Mouse (Mus musculus) intestine, postnatal 0 days (tissue): ENCODE results near the gene Lasp1. TPM values are rescaled to one million over a fixed set of nuclear protein-coding genes. Genes with fewer than 3 reads are reported as not detected.
A peak's percentile ranks its signal among the peaks of the same experiment; 100 is the strongest.

ENCODE experiments used
- ATAC-seq: fragments of 200-750 bp; cut with Nextera tagmentation; 2 replicates; pipeline ENCODE4 v1.8.0; 2017; ENCODE audit warnings: mild to moderate bottlenecking, moderate TSS enrichment, moderate library complexity
- H3K27ac ChIP-seq: fragments of 300-500 bp; sonication (generic); 2 replicates; pipeline ENCODE4 v1.5.1; 2014; ENCODE audit warnings: mild to moderate bottlenecking, low read depth, low read length, moderate library complexity
- H3K27me3 ChIP-seq: fragments of 300-500 bp; sonication (generic); replicated peaks from 2 replicates; pipeline ENCODE4 v1.6.1; 2014; ENCODE audit warnings: low read length, mixed read lengths; ENCODE audit not compliant: control insufficient read depth, insufficient read depth
- H3K36me3 ChIP-seq: fragments of 300-500 bp; sonication (generic); 2 replicates; pipeline ENCODE4 v1.6.1; 2014; ENCODE audit warnings: mild to moderate bottlenecking, moderate library complexity; ENCODE audit not compliant: control insufficient read depth, insufficient read depth
- H3K4me1 ChIP-seq: fragments of 300-500 bp; sonication (generic); replicated peaks from 2 replicates; pipeline ENCODE4 v1.6.1; 2014; ENCODE audit warnings: antibody characterized with exemption, low read length, mixed read lengths; ENCODE audit not compliant: control insufficient read depth, insufficient read depth
- H3K4me2 ChIP-seq: fragments of 300-500 bp; sonication (generic); replicated peaks from 2 replicates; pipeline ENCODE4 v1.6.1; 2014; ENCODE audit warnings: low read depth, mild to moderate bottlenecking, moderate library complexity
- H3K4me3 ChIP-seq: fragments of 300-500 bp; sonication (generic); 2 replicates; pipeline ENCODE4 v1.5.1; 2014; ENCODE audit warnings: low read depth, low read length
- H3K9ac ChIP-seq: fragments of 300-500 bp; sonication (generic); 2 replicates; pipeline ENCODE4 v1.6.1; 2014; ENCODE audit warnings: mild to moderate bottlenecking, low read depth, low read length
- H3K9me3 ChIP-seq: fragments of 300-500 bp; sonication (generic); 2 replicates; pipeline ENCODE4 v1.6.1; 2016; ENCODE audit warnings: mixed run types; ENCODE audit not compliant: control insufficient read depth
- CTCF ChIP-seq: sonication (generic); IDR thresholded peaks from 2 replicates; pipeline ENCODE4 v1.5.1; 2016; ENCODE audit warnings: low read depth, mild to moderate bottlenecking, control low read depth, antibody characterized with exemption, moderate library complexity
- WGBS: fragments of 180-500 bp; shearing (Covaris S2); extraction: QIAGEN DNeasy Blood & Tissue Kit; methylation state at CpG from one replicate; pipeline ENCODE4 v1.1.7; 2014; 5-methylcytosine and 5-hydroxymethylcytosine counted together
- polyA plus RNA-seq: library from polyadenylated mRNA; unstranded; fragments of >200 nt; fragmentation: Nextera tagmentation; extraction: Ambion mirVana; gene quantifications from 2 replicates; pipeline ENCODE4 v1.2.1, GENCODE M21; 2015

Lasp1 gene
- polyA plus RNA-seq, 1 experiment from 2014 or later = 98.2 TPM

DNA sequence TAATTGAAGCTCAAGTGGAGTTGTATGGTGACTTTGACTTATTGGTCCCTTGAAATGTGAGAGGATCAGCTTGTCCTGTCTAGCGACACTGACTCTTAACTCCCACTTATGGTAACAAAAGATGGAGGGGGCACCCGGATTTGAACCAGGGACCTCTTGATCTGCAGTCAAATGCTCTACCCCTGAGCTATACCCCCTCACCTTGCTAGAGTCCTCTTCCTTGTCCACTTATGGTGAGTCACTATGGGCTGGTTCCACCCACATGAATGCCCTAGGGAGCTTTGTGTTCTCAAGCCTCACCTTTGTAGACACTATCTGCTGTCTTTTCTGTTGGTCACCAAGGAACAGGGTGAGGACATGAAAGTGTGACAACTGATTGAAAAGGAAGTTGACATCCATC lies 29.1 kb upstream of the Lasp1 start:
- Histone ChIP-seq H3K36me3 (peaks cover 2% of the 10 kb centered on the region; the same call in 1 of the 2 replicates), H3K4me1 (no peaks in the 10 kb centered on the region), H3K4me3 (no peak overlapping the region), H3K4me2 (no peak overlapping the region), H3K9me3 (no peaks in the 10 kb centered on the region), H3K9ac (no peak overlapping the region), H3K27me3 (no peaks in the 10 kb centered on the region), H3K27ac (no peak overlapping the region)
- WGBS = 26% methylated on average over 2 of the region's 2 CpGs
- ATAC-seq = peak; percentile 35; the same call in 1 of the 2 replicates
- no peak for TF ChIP-seq CTCF

DNA sequence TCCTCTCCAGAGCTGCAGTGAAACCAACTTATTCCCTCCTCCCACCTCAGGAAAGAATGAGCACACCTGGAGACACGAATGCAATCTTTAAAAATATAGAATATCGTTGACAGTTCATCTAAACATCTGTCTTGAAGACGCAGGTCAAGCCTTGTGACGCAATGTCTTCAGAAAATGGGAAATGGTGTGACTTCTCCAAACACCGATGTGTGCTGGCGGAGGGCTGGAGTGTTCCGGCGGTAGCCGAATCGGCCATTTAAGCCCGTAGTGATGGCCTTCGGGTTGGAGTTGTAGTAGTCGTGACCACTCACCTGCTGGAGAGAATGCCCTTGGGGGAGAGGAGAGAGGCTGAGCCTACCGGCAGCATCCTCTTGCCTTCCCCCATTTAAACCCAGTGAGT lies 27.4 kb upstream of the Lasp1 start:
- no peak overlapping the region for H3K4me2 ChIP-seq
- no peak for TF ChIP-seq CTCF
- H3K9ac ChIP-seq = no peak overlapping the region
- no peak for ATAC-seq
- peaks cover 2% of the 10 kb centered on the region; the same call in 1 of the 2 replicates for H3K36me3 ChIP-seq
- H3K9me3 ChIP-seq = no peaks in the 10 kb centered on the region
- H3K4me1 ChIP-seq = no peaks in the 10 kb centered on the region
- 74% methylated on average over 14 of the region's 14 CpGs for WGBS
- no peaks in the 10 kb centered on the region for H3K27me3 ChIP-seq
- no peak overlapping the region for H3K27ac ChIP-seq
- H3K4me3 ChIP-seq = no peak overlapping the region

DNA sequence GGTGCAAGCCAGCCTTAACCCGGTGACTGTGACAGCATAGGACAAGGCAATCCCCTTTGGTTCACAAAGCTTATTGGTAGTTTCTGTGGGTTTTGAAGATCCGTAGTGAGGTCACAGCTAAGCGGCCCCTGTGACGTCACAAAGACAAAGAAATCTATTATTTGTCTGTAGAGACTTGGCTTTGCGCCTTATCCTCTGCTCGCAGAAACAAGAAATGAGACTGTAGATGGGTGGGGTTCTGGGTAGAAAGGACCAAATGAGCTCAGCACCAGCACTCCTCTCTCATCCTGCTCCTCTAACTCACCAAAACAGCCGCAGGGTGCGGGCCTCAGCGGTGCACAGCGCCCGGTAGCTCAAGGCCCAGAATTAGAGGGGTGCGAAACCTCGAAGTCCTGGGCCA lies 23.6 kb upstream of the Lasp1 start:
- H3K9me3 ChIP-seq = no peaks in the 10 kb centered on the region
- ATAC-seq = no peak
- 77% methylated on average over 13 of the region's 13 CpGs for WGBS
- no peak for TF ChIP-seq CTCF
- no peak overlapping the region for H3K9ac ChIP-seq
- H3K27ac ChIP-seq = no peak overlapping the region
- H3K36me3 ChIP-seq = peaks cover 35% of the 10 kb centered on the region
- no peaks in the 10 kb centered on the region for H3K27me3 ChIP-seq
- no peak overlapping the region for H3K4me3 ChIP-seq
- no peaks in the 10 kb centered on the region for H3K4me1 ChIP-seq
- H3K4me2 ChIP-seq = no peak overlapping the region

DNA sequence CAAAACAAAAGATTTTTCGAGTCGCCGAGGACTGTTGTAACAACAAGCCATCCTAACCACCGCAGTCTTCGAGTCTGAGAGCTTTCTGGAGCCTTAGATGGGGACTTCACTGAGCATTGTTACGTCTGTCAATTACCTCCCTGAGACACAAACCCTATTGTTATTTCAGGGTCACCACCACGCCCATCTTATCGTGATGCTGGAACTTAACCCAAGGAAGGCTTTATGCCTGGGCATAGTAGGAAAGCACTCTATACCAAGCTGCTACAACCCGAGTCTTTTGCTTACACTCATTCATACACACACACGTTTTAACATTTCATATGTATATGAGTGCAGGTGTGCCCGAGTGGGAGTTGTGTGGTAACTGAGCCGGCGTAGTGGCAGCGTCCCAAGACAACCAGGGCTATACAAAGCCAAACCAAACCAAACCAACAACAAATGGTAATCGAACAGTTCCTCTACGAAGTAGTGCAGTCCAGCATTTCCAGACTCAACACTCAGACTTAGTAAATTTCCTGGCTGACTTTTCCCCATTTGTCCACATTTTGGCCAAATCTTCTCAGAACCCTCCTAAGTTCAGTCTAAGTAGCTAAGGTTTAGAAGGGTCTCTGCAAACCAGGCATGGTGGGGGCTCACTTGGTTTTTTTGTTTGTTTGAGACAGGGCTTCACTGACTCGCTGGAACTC lies 22.8 kb upstream of the Lasp1 start, which contains the start of gene 1700001P01Rik:
1700001P01Rik (minus strand) TSS at position 111 of the 689 bp plus-strand sequence.
- WGBS = 48% methylated on average over 17 of the region's 17 CpGs
- no peak for TF ChIP-seq CTCF
- H3K27ac ChIP-seq = no peak within 1 kb of the TSS
- H3K4me2 ChIP-seq = no peak within 1 kb of the TSS
- no peak for ATAC-seq
- no peaks in the 10 kb centered on the region for H3K27me3 ChIP-seq
- H3K9me3 ChIP-seq = no peaks in the 10 kb centered on the region
- H3K4me1 ChIP-seq = 0 out of 2 replicates have a peak, but pooled peaks cover 2% of the 10 kb centered on the region
- H3K9ac ChIP-seq = no peak within 1 kb of the TSS
- H3K36me3 ChIP-seq = peaks cover 43% of the 10 kb centered on the region
- no peak within 1 kb of the TSS for H3K4me3 ChIP-seq

DNA sequence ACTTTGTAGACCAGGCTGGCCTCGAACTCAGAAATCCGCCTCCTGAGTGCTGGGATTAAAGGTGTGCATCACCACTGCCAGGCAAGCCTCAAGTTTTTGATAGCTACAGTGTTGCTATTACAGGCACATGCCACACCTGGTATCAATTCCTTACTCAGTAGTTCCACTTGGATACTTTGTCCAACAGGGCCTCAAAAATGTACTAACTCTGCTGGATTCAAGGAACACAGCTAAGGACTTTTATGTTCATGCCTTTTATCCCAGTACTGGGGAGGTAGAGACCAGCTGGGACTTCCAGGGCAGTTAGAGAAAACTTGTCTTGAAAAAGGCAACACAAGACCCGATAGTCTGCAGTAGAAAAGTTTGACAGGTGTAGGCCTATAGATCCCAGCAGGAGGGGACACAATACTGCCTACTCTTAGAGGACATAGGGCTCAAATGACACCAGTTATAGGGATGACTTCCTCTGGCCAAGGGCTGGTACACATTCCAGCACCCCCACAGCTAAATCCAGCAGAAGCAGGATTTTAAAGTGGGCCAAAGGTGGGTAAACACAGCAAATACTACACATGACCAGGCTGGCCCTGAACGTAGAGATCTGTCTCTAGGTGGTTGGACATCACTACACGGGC lies 22.2 kb upstream of the Lasp1 start:
- Histone ChIP-seq H3K4me3 (no peak overlapping the region), H3K9me3 (no peaks in the 10 kb centered on the region), H3K36me3 (peaks cover 43% of the 10 kb centered on the region), H3K9ac (no peak overlapping the region), H3K27ac (no peak overlapping the region), H3K4me2 (no peak overlapping the region), H3K4me1 (0 out of 2 replicates have a peak, but pooled peaks cover 2% of the 10 kb centered on the region), H3K27me3 (no peaks in the 10 kb centered on the region)
- whole genome bisulfite sequencing = 57% methylated on average over 5 of the region's 5 CpGs
- no peak for TF ChIP-seq CTCF
- no peak for ATAC-seq

DNA sequence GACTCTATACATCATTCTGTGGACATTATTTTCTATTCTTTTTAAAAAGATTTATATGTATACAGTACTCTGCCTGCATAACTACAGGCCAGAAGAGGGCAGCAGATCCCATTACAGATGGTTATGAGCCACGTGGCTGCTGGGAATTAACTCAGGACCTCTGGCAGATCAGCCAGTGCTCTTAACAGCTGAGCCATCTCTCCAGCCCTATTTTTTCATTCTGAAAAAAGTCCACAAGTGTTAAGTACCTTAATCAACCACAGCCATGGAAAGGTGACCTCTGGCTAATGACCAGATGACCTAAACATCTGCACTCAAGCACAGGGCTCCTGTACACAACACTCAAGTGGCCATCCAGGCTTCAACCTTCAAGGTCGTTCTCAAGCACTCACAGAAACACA lies 21.7 kb upstream of the Lasp1 start:
- no peak overlapping the region for H3K27ac ChIP-seq
- H3K36me3 ChIP-seq = peaks cover 43% of the 10 kb centered on the region
- WGBS = 49% methylated on average over 2 of the region's 2 CpGs
- no peaks in the 10 kb centered on the region for H3K27me3 ChIP-seq
- H3K4me3 ChIP-seq = no peak overlapping the region
- H3K9ac ChIP-seq = no peak overlapping the region
- ATAC-seq = no peak
- no peaks in the 10 kb centered on the region for H3K9me3 ChIP-seq
- TF ChIP-seq CTCF = peak; percentile 65
- 0 out of 2 replicates have a peak, but pooled peaks cover 2% of the 10 kb centered on the region for H3K4me1 ChIP-seq
- no peak overlapping the region for H3K4me2 ChIP-seq
